Mouse (Mus musculus) skeletal muscle tissue, adult 2 months (tissue): ENCODE data around the gene Snx19.

Experiments
- DNase-seq: peaks from one replicate; pipeline ENCODE4 v3.0.0-alpha.2; 2012; ENCODE audit warnings: low read depth, low spot score

The Snx19 gene

DNA sequence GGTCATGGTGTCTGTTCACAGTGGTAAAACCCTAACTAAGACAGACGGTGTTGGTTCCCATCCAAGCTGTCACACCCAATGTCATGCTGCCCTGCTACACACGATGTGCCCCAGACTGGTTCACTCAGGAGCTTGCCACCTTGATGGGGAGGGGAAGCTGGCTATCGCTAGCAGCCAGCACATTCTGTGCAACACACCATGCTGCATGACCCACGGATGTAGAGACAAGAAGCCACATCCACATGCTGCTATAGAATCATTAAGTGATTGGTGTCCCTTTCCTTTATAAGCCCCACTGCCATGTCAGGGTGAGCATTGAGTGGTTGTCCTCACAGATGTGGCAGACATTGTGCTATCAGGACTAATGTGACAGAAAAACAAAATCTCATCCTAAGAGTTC lies 55.2 kb downstream of the Snx19 start:
- no peak for DNase-seq

DNA sequence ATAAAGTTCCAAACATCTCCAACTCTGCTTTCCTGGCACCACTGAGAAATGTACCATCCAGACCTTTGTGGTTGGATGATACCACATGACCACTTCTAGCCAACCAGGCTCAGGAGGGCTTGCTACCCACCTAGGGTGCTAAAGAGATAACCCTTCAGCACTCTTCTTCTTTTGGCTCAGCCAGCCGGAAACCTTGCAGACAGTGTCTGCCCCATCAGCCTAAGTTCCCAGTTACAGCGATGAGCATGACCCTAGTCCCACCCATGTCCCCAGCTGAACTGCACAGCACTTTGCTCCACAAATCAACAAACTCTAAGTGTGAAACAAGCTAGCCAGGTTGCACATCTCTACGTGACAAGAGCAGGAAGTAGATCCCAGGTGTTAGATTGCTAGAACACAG lies 57.3 kb downstream of the Snx19 start:
- no peak for DNase-seq

DNA sequence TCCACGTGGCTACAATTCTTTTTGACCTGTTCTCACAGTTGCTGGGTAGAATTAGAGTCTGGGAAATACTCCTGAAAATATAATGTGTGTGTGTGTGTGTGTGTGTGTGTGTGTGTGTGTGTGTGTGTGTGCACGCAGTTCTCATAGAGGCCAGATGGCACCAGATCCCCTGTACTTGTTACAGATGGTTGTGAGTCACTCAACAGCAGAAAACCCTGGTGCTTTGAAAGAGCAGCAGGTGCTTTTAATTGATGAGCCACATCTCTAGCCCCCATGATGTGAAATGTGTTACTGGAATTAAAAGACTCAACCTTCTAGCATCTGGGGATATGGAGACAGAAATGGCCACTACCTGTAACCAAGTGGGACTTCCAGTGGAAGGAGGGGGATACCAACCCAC lies 58.3 kb downstream of the Snx19 start:
- DNase-seq = no peak

DNA sequence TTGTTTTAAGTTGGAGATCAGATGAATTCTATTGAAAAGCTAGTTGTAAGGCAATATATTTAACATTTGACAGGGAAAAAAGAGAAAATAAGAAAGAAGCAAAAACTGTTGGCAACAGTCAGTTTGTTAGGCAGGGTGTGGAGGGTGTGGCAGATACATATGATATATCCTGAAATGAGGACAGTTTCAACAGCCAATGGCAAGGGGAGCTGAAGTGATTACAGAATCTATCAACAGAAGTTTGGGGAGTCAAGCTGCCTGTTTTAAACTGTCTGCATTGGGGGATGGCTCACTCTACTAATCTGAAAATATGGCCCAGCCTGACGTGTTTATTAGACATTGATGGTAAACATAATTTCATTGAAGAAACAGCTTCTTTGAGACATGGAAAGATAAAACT lies 61.5 kb downstream of the Snx19 start:
- no peak for DNase-seq

DNA sequence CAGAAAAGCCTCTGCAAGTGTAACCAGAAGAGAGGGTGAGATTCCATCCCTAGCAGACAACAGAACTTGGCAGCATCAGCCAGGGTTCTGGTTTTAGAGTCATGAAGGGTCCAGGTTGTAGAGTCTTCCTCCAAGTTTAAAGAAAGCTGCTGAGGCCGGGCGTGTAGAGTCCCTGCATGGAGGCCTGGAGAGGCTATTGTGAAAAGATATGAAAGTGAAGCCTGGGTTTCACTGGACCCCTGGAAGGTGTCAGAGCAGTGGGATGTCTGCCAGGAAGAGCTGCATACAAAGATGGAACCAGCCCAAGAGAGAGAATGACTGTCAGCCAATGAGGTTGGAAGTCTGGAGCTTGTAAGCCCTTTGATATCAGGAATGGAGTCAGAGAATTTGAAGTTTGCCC lies 67.5 kb downstream of the Snx19 start:
- no peak for DNase-seq

DNA sequence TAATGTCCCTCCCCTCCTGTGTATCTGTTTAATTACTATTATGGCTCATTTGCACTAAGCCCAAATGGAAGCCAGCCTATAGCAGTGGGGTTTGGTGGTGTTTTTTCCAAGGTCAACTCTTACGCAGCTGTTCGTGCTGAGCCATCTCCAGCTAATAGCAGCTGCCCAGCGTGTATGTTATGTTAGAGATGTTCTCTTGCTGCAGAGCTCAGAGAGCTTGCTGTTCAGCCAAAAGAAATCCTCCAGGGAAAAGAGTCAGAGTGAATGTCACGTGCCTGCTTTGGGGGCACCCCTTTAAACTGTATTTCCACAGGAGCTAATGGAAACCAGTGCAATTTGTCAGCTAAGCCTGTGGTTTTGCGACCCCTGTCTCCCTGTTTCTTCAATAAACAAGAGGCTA lies 82.1 kb downstream of the Snx19 start:
- peak; percentile 35 for DNase-seq

DNA sequence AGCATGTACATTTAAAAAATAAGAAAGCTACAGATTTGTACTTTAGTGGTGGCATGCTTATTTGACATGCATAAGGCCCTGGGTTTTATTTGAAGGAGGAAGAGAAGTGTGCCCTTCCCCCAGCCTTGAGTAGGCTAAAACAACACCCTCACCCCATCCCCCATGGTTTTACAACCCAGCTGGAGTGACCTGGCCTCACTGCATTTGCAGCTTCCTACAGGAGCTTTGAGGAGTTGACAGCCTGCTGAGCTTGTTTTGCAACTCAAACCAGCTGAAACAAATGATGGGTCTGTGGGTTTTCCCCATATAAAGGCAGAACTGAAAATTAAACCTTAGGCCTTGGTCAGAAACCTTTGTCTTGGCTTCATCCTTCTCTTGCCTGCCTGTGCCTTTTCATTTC lies 89.0 kb downstream of the Snx19 start:
- DNase-seq = no peak
